Mouse (Mus musculus): ENCODE results near the gene Robo1.

- TF ChIP-seq CTCF (IDR thresholded peaks at IDR 0.05; ENCODE audit: low read depth) (no peak), EP300 (optimal IDR thresholded peaks at IDR 0.05) (no peak)
These were observed 385.6 kb downstream of the Robo1 start for GRCm38 (mm10) chr16:72693446-72694274.
